Mouse (Mus musculus): ENCODE data around the gene Nrxn2. TPM values are rescaled to one million over a fixed set of nuclear protein-coding genes. Genes with fewer than 3 reads are reported as not detected.

Nrxn2 gene
- polyA plus RNA-seq, 1 experiment: 0.39 TPM

DNA sequence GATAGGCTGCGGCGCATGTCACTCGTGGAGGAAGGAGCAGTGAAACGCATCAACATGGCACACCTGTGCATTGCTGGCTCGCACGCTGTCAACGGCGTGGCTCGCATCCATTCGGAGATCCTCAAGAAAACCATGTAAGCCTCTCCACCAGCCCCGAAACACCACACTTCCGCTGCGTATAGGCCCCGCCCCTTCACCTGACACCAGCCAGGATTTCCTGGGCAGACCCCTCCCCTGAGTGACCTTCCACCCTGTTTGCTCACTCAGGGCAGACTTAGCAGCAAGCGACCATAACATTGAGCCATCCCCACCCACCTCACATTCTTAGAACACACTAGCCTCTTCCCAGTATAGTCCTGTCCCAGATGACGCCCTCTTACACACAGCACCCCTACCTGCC is 28.7 kb upstream of the Nrxn2 start:
- TF ChIP-seq POLR2A (IDR thresholded peaks at IDR 0.05; ENCODE audit: low read depth, low read length) (no peak), CTCF (IDR thresholded peaks at IDR 0.05; ENCODE audit: borderline replicate concordance, insufficient read depth, low read length) (no peak)
- Histone ChIP-seq H3K4me3 (ENCODE audit: insufficient read depth, low read length) (no peak overlapping the region), H3K27ac (ENCODE audit: insufficient read depth, low read length) (no peak overlapping the region), H3K4me1 (ENCODE audit: control insufficient read depth, insufficient read depth, low read length) (no peaks in the 10 kb centered on the region)

- TF ChIP-seq CTCF (IDR thresholded peaks at IDR 0.05; ENCODE audit: borderline replicate concordance, insufficient read depth, low read length) (no peak), POLR2A (IDR thresholded peaks at IDR 0.05; ENCODE audit: low read depth, low read length) (no peak)
- Histone ChIP-seq H3K27ac (ENCODE audit: insufficient read depth, low read length) (no peak overlapping the region), H3K4me1 (ENCODE audit: control insufficient read depth, insufficient read depth, low read length) (no peaks in the 10 kb centered on the region), H3K4me3 (ENCODE audit: insufficient read depth, low read length) (no peak overlapping the region)
These were observed 28.3 kb upstream of the Nrxn2 start for GRCm38 (mm10) chr19:6390251-6390650.

DNA sequence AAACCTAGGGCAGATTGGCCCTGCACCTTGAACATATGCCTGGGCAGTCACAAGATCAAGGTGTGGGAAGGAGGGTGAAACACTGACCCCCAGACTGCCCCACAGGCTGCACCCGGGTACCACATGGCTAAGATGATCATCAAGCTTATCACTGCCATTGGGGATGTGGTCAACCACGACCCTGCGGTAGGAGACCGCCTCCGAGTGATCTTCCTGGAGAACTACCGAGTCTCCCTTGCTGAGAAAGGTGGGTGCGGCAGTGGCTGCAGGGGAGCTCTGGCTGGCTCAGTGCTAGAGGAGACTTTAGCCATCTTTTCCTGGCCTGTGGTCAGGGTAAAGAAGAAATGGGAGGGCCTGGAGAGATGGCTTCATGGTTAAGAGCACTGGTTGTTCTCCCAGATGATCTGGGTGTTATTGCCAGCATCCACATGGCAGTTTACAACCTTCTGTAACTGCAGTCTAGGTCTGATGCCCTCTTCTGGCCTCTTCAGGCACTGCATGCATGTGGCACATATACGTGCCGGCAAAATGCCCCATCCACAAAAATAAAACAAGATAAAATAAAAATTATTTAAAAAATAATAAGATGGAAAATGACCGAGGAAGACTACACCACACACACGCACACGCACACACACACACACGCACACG is 25.7 kb upstream of the Nrxn2 start:
- Histone ChIP-seq H3K27ac (ENCODE audit: insufficient read depth, low read length) (no peak overlapping the region), H3K4me1 (ENCODE audit: control insufficient read depth, insufficient read depth, low read length) (no peaks in the 10 kb centered on the region), H3K4me3 (ENCODE audit: insufficient read depth, low read length) (no peak overlapping the region)
- TF ChIP-seq CTCF (IDR thresholded peaks at IDR 0.05; ENCODE audit: borderline replicate concordance, insufficient read depth, low read length): no peak; the same call in 1 of the 2 replicates
- no peak for TF ChIP-seq POLR2A (IDR thresholded peaks at IDR 0.05; ENCODE audit: low read depth, low read length)

DNA sequence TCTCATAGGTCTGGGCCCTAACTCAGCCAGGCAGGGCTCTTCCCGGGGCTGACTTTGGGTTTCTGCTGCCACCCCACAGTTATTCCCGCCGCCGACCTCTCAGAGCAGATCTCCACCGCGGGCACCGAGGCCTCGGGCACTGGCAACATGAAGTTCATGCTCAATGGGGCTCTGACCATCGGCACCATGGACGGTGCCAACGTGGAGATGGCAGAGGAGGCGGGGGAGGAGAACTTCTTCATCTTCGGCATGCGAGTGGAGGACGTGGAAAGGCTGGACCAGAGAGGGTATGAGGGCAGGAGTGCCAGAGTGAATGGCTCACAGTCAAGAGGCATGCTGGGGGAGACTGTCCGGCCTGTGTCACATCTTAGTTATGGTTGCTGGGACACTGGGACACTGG is 24.9 kb upstream of the Nrxn2 start:
- Histone ChIP-seq H3K4me1 (ENCODE audit: control insufficient read depth, insufficient read depth, low read length) (no peaks in the 10 kb centered on the region), H3K4me3 (ENCODE audit: insufficient read depth, low read length) (no peak overlapping the region), H3K27ac (ENCODE audit: insufficient read depth, low read length) (no peak overlapping the region)
- TF ChIP-seq CTCF (IDR thresholded peaks at IDR 0.05; ENCODE audit: borderline replicate concordance, insufficient read depth, low read length): no peak
- TF ChIP-seq POLR2A (IDR thresholded peaks at IDR 0.05; ENCODE audit: low read depth, low read length): no peak

DNA sequence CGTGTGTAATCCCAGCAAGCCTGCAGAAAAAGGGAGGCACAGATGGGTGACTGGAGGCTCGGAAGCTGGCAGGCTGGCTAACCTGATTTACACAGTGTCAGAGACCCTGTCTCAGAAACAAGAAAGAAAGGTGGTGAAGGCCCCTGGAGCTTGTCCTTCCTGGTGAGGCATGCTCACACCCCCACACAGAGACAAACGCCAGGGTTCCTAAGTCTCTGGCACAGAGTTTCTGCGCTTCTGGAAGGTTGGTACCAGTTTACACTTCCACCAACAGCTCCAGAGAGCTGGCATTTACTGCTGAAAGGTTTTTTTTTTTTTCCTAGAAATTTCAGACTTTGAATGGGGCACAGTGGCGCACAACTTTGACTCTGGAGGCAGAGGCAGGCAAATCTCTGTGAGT is 22.3 kb upstream of the Nrxn2 start:
- TF ChIP-seq POLR2A (IDR thresholded peaks at IDR 0.05; ENCODE audit: low read depth, low read length) (no peak), CTCF (IDR thresholded peaks at IDR 0.05; ENCODE audit: borderline replicate concordance, insufficient read depth, low read length) (no peak)
- H3K4me1 ChIP-seq (ENCODE audit: control insufficient read depth, insufficient read depth, low read length): no peaks in the 10 kb centered on the region
- no peak overlapping the region for H3K27ac ChIP-seq (ENCODE audit: insufficient read depth, low read length)
- no peak overlapping the region for H3K4me3 ChIP-seq (ENCODE audit: insufficient read depth, low read length)

- H3K27ac ChIP-seq (ENCODE audit: insufficient read depth, low read length): no peak overlapping the region
- H3K4me3 ChIP-seq (ENCODE audit: insufficient read depth, low read length): no peak overlapping the region
- TF ChIP-seq POLR2A (IDR thresholded peaks at IDR 0.05; ENCODE audit: low read depth, low read length) (no peak), CTCF (IDR thresholded peaks at IDR 0.05; ENCODE audit: borderline replicate concordance, insufficient read depth, low read length) (no peak)
- H3K4me1 ChIP-seq (ENCODE audit: control insufficient read depth, insufficient read depth, low read length): no peaks in the 10 kb centered on the region
These were observed 20.8 kb upstream of the Nrxn2 start for GRCm38 (mm10) chr19:6397582-6398249.

DNA sequence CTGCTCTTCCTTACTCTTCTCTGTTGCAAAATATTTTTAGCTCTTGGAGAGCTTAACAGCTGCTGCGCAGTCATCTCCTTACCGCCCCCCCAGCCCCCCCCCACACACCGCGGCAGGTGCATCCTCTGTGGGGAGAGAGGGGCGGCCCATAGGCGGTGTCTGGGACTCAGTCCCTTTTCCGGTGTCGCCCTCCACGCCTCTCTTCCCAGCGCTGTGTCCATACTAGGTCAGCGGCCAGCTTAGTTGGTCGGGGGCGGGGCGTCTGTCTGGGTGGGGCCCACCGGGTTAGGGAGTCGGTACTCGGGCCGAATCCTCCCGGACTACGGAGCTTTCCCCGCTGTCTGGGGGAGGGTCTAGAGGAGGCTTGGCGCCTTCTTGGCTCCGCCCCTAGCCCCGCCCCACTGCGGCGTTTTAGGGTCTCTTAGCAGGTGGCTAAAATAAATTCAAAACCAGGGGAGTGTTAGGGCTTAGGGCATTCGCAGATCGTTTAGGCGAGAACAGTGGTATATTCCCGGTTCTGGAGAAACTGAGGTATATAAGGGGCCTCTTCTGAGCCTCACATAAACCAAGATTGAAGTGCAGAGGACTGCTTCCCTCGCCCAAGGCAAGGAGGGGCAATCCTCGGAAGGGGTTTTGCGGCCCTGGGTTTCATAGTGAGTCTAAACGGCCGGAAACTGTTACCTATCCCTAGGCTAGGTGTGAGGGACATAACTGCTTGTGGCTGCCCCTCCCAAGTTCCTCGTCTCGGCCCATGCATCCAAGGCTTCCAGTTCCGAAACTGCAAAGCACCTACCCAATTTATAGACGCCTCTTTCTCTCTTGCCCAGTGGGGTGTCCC is 19.9 kb upstream of the Nrxn2 start:
- Histone ChIP-seq H3K27ac (ENCODE audit: insufficient read depth, low read length) (no peak overlapping the region), H3K4me1 (ENCODE audit: control insufficient read depth, insufficient read depth, low read length) (no peaks in the 10 kb centered on the region), H3K4me3 (ENCODE audit: insufficient read depth, low read length) (peak overlapping the region; percentile 33)
- TF ChIP-seq POLR2A (IDR thresholded peaks at IDR 0.05; ENCODE audit: low read depth, low read length): no peak
- no peak for TF ChIP-seq CTCF (IDR thresholded peaks at IDR 0.05; ENCODE audit: borderline replicate concordance, insufficient read depth, low read length)

- Histone ChIP-seq H3K4me1 (ENCODE audit: control insufficient read depth, insufficient read depth, low read length) (no peaks in the 10 kb centered on the region), H3K27ac (ENCODE audit: insufficient read depth, low read length) (no peak within 1 kb of the TSS), H3K4me3 (ENCODE audit: insufficient read depth, low read length) (peak within 1 kb of the TSS; percentile 33)
- TF ChIP-seq CTCF (IDR thresholded peaks at IDR 0.05; ENCODE audit: borderline replicate concordance, insufficient read depth, low read length): no peak
These were observed 19.0 kb upstream of the Nrxn2 start, which contains the start of gene Rasgrp2 for GRCm38 (mm10) chr19:6399285-6400095. TSS of gene Rasgrp2 (plus strand) at chr19:6399340.

Measured in embryonic fibroblast, embryonic 13.5 days (primary cell).